Mouse (Mus musculus) liver, adult 2 months (tissue): ENCODE data around the gene Adamts6.

Source experiments
- CTCF ChIP-seq: fragments of 200-500 bp; IDR thresholded peaks from 2 replicates; pipeline ENCODE4 v1.5.1; 2011; ENCODE audit warnings: low read depth, low read length, control low read depth
- POLR2A ChIP-seq: fragments of 200-500 bp; IDR thresholded peaks from 2 replicates; pipeline ENCODE4 v1.6.1; 2011; ENCODE audit warnings: low read length, control low read depth; ENCODE audit not compliant: insufficient read depth; ENCODE audit errors: extremely low read depth

DNA sequence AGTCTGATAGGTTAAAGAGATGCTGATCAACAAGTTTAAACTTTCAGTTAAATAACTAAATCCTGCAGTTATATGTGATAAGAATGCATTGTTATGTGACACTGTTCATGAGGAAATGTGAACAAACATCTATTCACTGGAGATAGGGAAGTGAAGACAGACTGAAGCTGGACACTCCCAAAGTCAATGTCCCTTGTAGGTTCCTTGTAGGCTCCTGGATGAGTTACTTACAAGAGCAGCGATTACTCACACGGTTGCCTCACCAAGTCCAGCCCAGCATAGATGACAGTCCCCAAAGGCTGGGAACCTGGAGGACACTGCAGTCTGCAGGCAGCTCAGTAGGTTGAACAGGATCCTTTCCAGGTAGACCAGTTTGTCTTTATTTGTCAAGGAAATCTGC is 145.1 kb downstream of the Adamts6 start:
- no peak for TF ChIP-seq CTCF
- TF ChIP-seq POLR2A, result no peak
